Mouse (Mus musculus) gastrocnemius, postnatal 14 days (tissue): ENCODE results near the gene Dact2. TPM values are rescaled to one million over a fixed set of nuclear protein-coding genes. Genes with fewer than 3 reads are reported as not detected.

Experiments
- DNase-seq: peaks from one replicate; pipeline ENCODE4 v3.0.0; 2021; ENCODE audit warnings: mixed read lengths
- intact Hi-C: fragments of 180-260 bp; cut with DNase I; formaldehyde crosslinking; loops from one replicate; pipeline ENCODE4 v1.15.1; 2025; ENCODE audit warnings: low total_unique reads
- total RNA-seq, 2 experiments: library from RNA; stranded (reverse); gene quantifications; 2 replicates each; pipeline ENCODE4 v1.2.3; 2021

The Dact2 gene
- total RNA-seq, 2 experiments from 2014 or later = 2.2 to 3.6 TPM

GRCm38 (mm10) chr17:14220606-14221202 is 16.6 kb upstream of the Dact2 start:
- DNase-seq = peak; percentile 47
- intact Hi-C loops = no loop called here

DNA sequence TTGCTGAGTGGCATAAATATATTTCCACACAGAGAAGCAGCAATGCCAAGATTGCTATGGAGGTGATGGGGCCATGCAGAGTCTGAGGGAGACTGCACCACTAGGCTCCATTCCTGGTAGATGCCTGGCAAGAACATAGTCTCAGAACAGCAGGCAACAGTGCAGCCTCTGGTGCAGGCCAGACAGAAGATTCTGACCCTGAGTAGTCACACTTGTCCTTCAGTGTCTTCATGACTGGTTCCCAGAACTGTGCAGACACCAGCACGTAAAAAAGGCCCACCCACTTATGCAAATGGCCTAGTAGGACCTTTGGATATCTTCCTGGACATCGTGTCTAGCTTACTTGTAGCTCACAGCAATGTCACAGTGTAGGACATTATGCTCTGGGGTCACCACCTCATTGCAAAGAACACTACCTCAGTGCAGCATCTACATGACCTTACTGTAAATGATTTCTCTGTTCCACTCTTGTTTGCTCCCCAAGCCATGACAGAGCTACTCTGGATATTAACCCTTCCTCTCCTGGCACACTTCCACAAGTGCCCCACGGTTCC is 9.9 kb upstream of the Dact2 start:
- intact Hi-C loops = no loop called here
- DNase-seq = no peak

GRCm38 (mm10) chr17:14212796-14213195 is 8.7 kb upstream of the Dact2 start:
- no peak for DNase-seq

DNA sequence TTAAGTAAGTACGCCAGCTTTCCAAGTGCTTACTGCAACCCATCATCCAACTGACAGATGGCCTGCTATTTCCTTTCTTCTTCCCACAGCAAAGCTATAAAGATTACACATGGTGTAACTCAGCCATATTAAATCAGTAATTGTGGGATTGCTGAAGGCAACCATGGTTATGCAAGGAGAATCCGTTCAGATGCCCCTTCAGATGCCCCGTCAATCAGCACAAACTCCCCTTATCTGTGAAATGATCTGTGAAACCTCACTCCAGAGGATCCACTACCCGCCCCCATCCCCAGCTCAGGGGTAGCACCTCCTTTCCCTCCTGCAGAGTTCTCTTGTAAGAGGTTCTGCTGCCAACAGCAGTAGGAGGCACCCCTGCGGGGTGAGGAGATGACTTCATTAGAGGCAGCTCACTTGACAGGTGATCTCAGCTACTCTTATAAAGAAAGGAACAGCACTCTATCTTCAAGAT is 3.0 kb upstream of the Dact2 start:
- no peak for DNase-seq
- intact Hi-C loops = loop anchor here (5.0 kb wide), 1 partner anchor 90 kb away; no protein-coding TSS in a partner anchor

More at GRCm38 (mm10) chr17:14212796-14213195, 8.7 kb upstream of the Dact2 start:
- intact Hi-C loops = no loop called here

DNA sequence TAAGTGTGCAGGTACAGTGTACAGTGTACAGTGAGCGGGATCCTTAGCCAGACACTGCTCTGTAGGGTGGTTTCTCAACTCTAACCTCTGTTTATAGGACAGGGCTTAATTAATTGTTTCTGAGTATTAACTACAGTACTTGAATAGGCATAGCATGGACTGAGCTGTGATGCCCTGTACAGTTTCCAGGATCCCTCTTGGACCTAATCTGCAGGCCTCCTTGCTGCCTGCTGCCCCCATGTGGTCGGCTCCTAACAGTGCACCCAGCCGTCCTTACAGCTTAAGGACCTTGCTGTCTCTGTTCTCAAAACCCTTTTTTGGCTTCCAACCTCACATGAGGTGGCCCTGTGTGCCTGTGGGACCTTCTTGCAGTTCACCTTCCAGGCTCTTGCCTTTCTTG is 2.0 kb upstream of the Dact2 start:
- DNase-seq = peak; percentile 76
- intact Hi-C loops = loop anchor here (5.0 kb wide), 1 partner anchor 89 kb away; no protein-coding TSS in a partner anchor

DNA sequence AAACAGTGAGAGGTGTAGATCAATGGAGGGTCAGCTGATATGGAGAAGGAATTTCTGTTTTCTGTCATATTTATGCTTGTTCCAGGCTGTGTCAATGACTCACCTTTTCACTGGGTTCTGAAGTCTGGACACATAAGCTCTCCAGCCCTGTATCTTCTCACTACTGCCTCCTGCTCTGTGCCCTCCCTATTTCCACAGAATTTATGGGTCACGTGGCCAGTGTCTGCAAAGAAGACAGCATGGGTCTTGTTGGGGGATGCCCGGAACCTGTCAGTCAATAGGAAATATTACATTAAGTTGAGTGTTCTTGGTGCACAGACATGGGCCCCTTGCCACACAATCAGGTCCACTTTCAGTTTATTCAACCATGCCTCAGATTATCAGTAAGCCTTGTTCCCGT is 1.1 kb upstream of the Dact2 start:
- intact Hi-C loops = loop anchor here (5.0 kb wide), 1 partner anchor 88 kb away; no protein-coding TSS in a partner anchor
- no peak for DNase-seq

DNA sequence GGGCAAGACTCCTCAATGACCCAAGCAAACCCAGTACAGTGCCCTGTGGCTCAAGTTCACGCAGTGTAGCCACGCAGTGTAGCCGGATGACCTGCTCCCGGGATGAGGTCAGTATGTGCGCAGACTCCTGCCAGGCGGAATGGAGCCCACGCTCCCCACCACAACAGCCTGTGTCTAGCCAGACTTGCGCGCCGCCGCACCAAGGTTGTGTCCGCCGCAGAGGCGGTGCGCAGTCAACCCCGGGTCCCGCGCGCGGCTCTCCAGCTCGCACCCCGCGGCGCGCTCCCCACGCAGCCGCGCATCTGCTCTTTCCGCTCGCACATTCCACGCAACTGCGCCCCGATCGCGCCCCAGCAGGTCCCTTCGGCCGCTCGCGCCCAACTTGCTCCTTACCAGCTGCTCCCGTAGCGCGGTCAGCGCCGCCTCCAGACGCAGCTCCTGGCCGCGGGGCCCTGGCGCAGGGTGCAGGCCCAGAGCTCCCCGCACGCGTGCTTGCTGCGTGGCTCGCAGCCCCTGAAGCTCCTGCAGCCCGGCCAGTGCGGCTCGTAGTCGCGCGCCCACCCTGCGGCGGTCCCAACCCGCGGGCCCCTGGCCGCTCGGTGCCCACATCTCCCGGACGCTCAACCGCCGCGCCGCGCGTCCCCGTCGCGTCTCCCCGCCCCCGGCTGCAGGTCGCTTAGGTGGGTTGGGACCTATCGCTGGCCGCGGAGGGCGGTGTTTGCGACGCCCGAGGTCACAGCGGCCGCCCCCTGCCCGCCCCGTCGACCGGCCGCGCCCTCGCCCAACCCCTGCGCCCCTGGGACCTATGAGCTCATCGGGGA is 773 bp downstream of the Dact2 start:
- peak; percentile 67 for DNase-seq

GRCm38 (mm10) chr17:14202291-14203030 is 1.6 kb downstream of the Dact2 start:
- no peak for DNase-seq
- intact Hi-C loops = no loop called here

More for the DNA sequence above, 773 bp downstream of the Dact2 start:
- intact Hi-C loops = no loop called here

DNA sequence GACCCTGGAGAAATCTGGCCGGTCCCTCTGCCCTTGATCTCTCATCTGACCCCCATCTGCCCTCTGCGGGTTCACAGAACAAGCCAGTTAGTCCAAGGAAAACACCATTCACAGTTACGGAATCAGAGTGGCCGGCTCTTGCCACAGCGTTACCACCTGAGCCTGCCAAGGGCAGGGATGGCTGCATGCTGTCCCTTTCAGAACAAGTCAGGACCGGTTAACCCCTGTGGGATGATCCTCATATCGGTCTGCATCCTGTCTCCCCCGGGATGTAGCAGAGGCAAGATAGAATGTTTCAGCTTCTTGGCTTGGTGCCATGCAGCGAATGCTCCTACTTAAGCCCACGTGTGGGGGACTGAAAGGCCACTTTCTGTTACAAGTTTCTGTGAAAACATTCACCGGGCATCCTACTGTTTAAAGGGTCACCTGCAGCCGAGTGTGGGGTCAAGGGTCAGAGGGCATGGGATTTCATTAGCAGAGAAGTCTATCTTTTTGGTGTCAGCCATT is 2.8 kb downstream of the Dact2 start:
- intact Hi-C loops = no loop called here
- no peak for DNase-seq

DNA sequence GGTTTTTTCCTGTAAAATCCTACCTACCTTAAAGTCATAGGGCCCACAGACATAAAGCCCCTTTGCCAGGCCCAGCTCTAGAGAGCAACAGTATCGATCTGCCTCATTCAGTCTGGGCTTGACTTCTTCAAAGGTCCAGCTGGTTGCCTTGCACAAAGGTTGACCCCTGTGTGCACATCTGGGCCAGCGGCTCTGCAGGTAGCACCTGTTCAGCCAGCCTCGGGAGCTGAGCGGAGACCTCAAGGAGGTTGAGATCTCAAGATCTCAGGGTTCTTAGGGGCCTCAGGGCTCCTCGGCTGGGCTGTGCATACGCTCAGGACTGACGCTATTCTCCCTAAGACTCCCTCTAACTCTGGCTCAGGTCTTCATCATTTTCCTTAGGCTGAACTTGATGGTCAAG is 3.9 kb downstream of the Dact2 start:
- no peak for DNase-seq
- intact Hi-C loops = no loop called here

GRCm38 (mm10) chr17:14199621-14200020 is 4.5 kb downstream of the Dact2 start:
- DNase-seq = peak; percentile 58
- intact Hi-C loops = loop anchor here (5.0 kb wide), 1 partner anchor 67 kb away; no protein-coding TSS in a partner anchor

- intact Hi-C loops = no loop called here
- no peak for DNase-seq
Measured at GRCm38 (mm10) chr17:14192924-14193323, 11.2 kb downstream of the Dact2 start.

DNA sequence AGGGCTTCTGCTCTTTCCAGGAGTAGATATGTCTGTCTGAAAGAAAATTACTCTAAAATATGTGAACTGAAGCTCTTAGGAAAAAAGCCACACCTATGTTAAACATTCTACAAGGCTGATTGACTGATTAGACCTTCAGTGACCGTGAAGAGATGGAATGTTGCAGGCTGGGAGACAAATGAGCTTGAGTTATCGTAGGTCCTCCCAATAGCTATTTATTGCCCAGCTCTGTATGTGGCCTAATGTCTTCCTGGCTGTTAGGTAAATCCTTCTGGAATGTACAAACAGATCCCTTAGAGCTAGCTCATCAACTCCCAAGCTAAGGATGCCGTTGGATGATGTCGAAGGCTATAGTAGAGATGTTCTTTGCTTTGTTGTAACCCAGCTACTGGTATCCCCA is 11.7 kb downstream of the Dact2 start:
- no peak for DNase-seq
- intact Hi-C loops = no loop called here

DNA sequence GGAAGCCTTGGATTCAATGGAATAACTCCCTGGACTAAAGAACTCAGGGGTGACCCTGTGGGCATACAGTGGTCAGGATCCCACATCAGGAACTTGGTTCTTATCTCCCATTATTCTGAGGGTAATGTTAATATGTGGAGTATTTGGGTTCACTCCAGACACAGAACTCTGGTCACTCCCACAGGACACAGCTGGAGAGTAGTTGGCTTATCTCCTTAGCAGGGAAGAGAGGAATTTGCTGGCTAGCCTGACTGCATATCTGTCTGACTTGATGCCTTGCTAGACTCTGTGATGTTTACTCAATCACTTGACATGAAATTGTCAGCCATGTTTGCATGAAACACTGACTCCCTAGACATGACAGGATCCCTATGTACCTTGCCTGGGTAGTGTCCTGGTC is 15.6 kb downstream of the Dact2 start:
- intact Hi-C loops = no loop called here
- no peak for DNase-seq

DNA sequence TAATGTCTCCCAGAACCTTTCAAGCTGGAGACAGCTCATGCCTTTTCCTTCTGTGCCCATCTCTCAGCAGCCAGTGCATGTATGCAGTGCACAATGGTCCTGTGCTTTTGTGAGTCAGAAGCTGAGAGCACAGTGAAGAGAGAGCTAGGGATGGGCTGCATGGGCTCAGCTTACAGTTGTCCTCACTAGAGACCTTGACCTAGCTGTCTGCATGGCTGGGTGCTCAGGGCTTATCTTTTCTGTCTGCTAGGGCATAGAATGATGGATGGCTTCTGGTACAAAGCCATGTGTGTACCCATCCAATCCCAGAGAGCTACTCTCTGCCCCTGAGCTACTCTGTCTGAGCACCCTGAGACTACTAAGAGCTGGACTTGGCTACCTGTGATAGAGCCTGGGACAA is 17.0 kb downstream of the Dact2 start:
- no peak for DNase-seq
- intact Hi-C loops = no loop called here

- DNase-seq = peak; percentile 28
- intact Hi-C loops = no loop called here
Measured at GRCm38 (mm10) chr17:14186176-14186575, 17.9 kb downstream of the Dact2 start.

GRCm38 (mm10) chr17:14184192-14184814 is 19.8 kb downstream of the Dact2 start:
- intact Hi-C loops = no loop called here
- DNase-seq = no peak

DNA sequence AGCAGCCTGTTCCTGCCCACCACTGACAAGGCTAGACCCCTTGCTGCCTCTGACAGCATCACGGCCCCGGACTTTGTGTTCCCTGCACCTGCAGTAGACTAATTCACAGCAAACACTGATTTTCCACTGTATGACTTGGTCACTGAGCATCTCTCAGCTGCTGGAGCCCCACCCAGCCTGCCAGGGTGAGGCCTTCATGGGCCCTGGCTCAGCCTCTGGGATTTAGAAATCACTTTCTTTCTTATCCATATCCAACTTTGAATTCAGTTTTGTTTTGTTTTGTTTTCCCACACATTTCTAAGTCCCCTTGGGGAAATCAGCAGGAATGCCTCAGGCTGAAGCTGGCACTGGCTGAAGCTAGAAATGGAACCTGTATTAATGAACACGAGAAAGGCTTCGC is 20.4 kb downstream of the Dact2 start:
- no peak for DNase-seq

GRCm38 (mm10) chr17:14182860-14183259 is 21.2 kb downstream of the Dact2 start:
- intact Hi-C loops = no loop called here
- no peak for DNase-seq

More for the DNA sequence above, 20.4 kb downstream of the Dact2 start:
- intact Hi-C loops = no loop called here
